Mouse (Mus musculus) neural tube, embryonic 15.5 days (tissue): ENCODE results near the gene Pbrm1. TPM values are rescaled to one million over a fixed set of nuclear protein-coding genes. Genes with fewer than 3 reads are reported as not detected.
A peak's percentile ranks its signal among the peaks of the same experiment; 100 is the strongest.

Source experiments
- ATAC-seq: fragments of 200-750 bp; cut with Nextera tagmentation; 2 replicates; pipeline ENCODE4 v1.8.0; 2017; ENCODE audit warnings: mild to moderate bottlenecking, moderate TSS enrichment, moderate library complexity; ENCODE audit not compliant: low FRiP score
- H3K27ac ChIP-seq: fragments of 300-500 bp; sonication (generic); replicated peaks from 2 replicates; pipeline ENCODE4 v1.5.1; 2015; ENCODE audit warnings: mild to moderate bottlenecking, inconsistent platforms
- H3K27me3 ChIP-seq: fragments of 300-500 bp; sonication (generic); replicated peaks from 2 replicates; pipeline ENCODE4 v1.6.1; 2015; ENCODE audit warnings: inconsistent platforms
- H3K36me3 ChIP-seq: fragments of 300-500 bp; sonication (generic); 2 replicates; pipeline ENCODE4 v1.6.1; 2015; ENCODE audit warnings: inconsistent platforms
- H3K4me1 ChIP-seq: fragments of 300-500 bp; sonication (generic); 2 replicates; pipeline ENCODE4 v1.6.1; 2015; ENCODE audit warnings: inconsistent platforms
- H3K4me2 ChIP-seq: fragments of 300-500 bp; sonication (generic); 2 replicates; pipeline ENCODE4 v1.6.1; 2015; ENCODE audit warnings: inconsistent platforms, mild to moderate bottlenecking, moderate library complexity
- H3K4me3 ChIP-seq: fragments of 300-500 bp; sonication (generic); replicated peaks from 2 replicates; pipeline ENCODE4 v1.5.1; 2015; ENCODE audit warnings: mild to moderate bottlenecking, inconsistent platforms
- H3K9ac ChIP-seq: fragments of 300-500 bp; sonication (generic); replicated peaks from 2 replicates; pipeline ENCODE4 v1.6.1; 2015; ENCODE audit warnings: mild to moderate bottlenecking, inconsistent platforms
- H3K9me3 ChIP-seq: fragments of 300-500 bp; sonication (generic); replicated peaks from 2 replicates; pipeline ENCODE4 v1.6.1; 2016; ENCODE audit warnings: inconsistent platforms
- WGBS: fragments of 180-500 bp; shearing (Covaris S2); methylation state at CpG from one replicate; pipeline ENCODE4 v1.1.7; 2015; ENCODE audit warnings: mixed read lengths; 5-methylcytosine and 5-hydroxymethylcytosine counted together
- polyA plus RNA-seq: library from polyadenylated mRNA; unstranded; fragments of >200 nt; fragmentation: Nextera tagmentation; extraction: Ambion mirVana; gene quantifications from 2 replicates; pipeline ENCODE4 v1.2.1, GENCODE M21; 2015

Pbrm1 gene
- 102 and 106 TPM in 2 replicates for polyA plus RNA-seq

GRCm38 (mm10) chr14:31018860-31019291, at the start of gene Pbrm1, which contains the start of gene Gnl3:
TSS of gene Pbrm1 (plus strand) at chr14:31019138.
TSS of gene Gnl3 (minus strand) at chr14:31019152.
- Histone ChIP-seq H3K4me3 (peak within 1 kb of the TSS; percentile 66), H3K9me3 (no peaks in the 10 kb centered on the region), H3K4me1 (peaks cover 29% of the 10 kb centered on the region), H3K9ac (peak within 1 kb of the TSS; percentile 91), H3K27ac (peak within 1 kb of the TSS; percentile 99), H3K36me3 (peaks cover 33% of the 10 kb centered on the region), H3K27me3 (no peaks in the 10 kb centered on the region), H3K4me2 (peak within 1 kb of the TSS; percentile 91)
- WGBS: 1% methylated on average over 43 of the region's 53 CpGs
- ATAC-seq: peak; percentile 96

DNA sequence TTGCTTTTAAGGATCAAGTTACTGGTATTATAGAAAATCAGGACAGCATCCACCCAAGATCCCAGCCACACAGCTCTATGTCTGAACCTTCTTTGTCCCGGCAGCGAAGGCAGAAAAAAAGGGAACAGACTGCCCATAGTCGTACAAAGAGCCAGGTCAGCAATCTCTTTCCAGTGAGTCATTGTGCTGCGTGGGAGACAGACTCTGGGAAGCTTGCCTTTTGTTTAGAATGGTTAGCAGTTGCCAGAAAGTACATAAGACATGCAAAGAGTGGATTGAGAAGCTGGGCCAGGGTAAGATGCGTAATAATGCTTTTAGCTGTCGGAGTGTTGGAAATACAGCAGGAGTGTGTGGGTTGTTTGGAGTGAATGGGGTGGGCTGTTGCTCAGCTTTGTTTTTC, 44.7 kb upstream of the Pbrm1 start:
- 43% methylated on average over 6 of the region's 6 CpGs for WGBS
- ATAC-seq: no peak

DNA sequence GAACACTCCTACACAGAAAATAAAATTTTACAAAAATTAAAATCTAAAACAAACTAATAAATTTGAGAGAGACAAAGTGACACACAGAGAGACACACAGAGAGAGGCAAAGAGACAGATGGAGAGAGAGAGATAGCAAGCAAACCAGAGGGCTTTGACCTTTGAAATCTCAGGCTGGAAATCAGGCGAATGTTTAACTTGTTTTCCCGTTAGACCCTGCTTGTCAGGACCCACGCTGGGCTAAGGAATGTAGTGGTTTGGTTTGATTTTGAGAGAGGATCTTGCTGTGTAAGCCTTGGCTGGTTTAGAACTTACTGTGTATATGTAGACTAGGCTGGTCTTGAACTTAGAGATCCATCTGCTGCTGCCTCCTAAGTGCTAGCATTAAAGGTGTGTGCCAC, 42.7 kb upstream of the Pbrm1 start:
- H3K4me3 ChIP-seq: no peak overlapping the region
- H3K9me3 ChIP-seq: no peaks in the 10 kb centered on the region
- no peak overlapping the region for H3K4me2 ChIP-seq
- H3K4me1 ChIP-seq: no peaks in the 10 kb centered on the region
- H3K27ac ChIP-seq: no peak overlapping the region
- H3K27me3 ChIP-seq: no peaks in the 10 kb centered on the region
- no peak overlapping the region for H3K9ac ChIP-seq
- no peak for ATAC-seq
- 86% methylated on average over 3 of the region's 3 CpGs for WGBS
- H3K36me3 ChIP-seq: peaks cover 48% of the 10 kb centered on the region

More for the DNA sequence above, 44.7 kb upstream of the Pbrm1 start:
- Histone ChIP-seq H3K9me3 (no peaks in the 10 kb centered on the region), H3K27me3 (no peaks in the 10 kb centered on the region), H3K4me3 (no peak overlapping the region), H3K9ac (no peak overlapping the region), H3K4me1 (no peaks in the 10 kb centered on the region), H3K27ac (no peak overlapping the region), H3K4me2 (no peak overlapping the region), H3K36me3 (peaks cover 56% of the 10 kb centered on the region)

DNA sequence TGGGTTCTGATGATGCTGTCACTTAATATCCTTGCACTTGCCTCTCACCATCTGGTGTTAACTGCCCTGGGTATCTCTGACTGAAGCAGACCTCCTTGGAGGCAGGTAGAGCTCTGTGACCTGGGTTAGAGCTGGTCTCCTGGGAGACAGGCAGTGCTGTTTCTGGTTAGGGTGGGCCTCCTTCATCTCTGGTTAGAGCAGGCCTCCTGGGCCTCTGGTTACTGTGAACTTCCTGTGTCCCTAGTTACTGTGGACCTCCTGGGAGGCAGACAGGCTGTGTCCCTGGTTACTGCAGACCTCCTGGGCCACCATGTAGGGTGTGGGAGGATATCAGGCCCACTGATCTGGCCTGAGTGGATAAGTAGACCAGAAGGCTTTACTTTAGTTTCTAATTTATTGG, 22.5 kb upstream of the Pbrm1 start:
- no peak for ATAC-seq
- H3K4me1 ChIP-seq: peaks cover 14% of the 10 kb centered on the region
- H3K9me3 ChIP-seq: no peaks in the 10 kb centered on the region
- no peak overlapping the region for H3K4me3 ChIP-seq
- no peak overlapping the region for H3K4me2 ChIP-seq
- no peaks in the 10 kb centered on the region for H3K27me3 ChIP-seq
- no peak overlapping the region for H3K9ac ChIP-seq
- H3K36me3 ChIP-seq: no peaks in the 10 kb centered on the region
- H3K27ac ChIP-seq: no peak overlapping the region

DNA sequence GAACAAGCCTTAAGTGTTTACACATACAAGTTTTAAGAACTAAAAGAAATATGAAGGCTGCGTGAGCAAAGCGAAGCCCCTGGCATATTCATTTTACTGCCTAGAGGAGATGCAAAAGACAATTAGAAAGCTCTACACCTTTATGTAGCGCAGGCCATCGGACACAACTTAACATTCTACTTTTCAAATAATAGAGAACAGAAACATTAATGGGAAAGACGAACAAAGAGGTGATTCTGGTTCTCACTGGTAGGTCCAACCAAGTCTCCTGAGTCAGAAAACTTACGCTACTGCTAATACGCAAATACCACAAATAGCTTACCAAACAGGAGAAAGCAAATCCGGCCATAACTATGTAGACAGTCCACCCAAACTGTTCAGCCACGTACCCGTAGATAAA, 18.6 kb upstream of the Pbrm1 start:
- Histone ChIP-seq H3K27me3 (no peaks in the 10 kb centered on the region), H3K4me3 (peak overlapping the region; percentile 90), H3K4me2 (peak overlapping the region; percentile 71), H3K9me3 (no peaks in the 10 kb centered on the region), H3K36me3 (no peaks in the 10 kb centered on the region), H3K9ac (peak overlapping the region; percentile 87), H3K27ac (no peak overlapping the region), H3K4me1 (peaks cover 23% of the 10 kb centered on the region)
- WGBS: 67% methylated on average over 10 of the region's 10 CpGs
- no peak for ATAC-seq

GRCm38 (mm10) chr14:31000816-31001306, 18.1 kb upstream of the Pbrm1 start:
- peak; percentile 53 for ATAC-seq
- Histone ChIP-seq H3K4me3 (peak overlapping the region; percentile 90), H3K27ac (peak overlapping the region; percentile 92), H3K4me2 (peak overlapping the region; percentile 71), H3K4me1 (peaks cover 23% of the 10 kb centered on the region), H3K36me3 (no peaks in the 10 kb centered on the region), H3K9me3 (no peaks in the 10 kb centered on the region), H3K9ac (peak overlapping the region; percentile 87), H3K27me3 (no peaks in the 10 kb centered on the region)
- 1% methylated on average over 21 of the region's 21 CpGs for WGBS

GRCm38 (mm10) chr14:31001307-31002205, 17.4 kb upstream of the Pbrm1 start, which contains the start of the genes Glt8d1 and Spcs1:
TSS of gene Glt8d1 (plus strand) at chr14:31001400.
TSS of gene Spcs1 (minus strand) at chr14:31001672.
- Histone ChIP-seq H3K4me1 (peaks cover 23% of the 10 kb centered on the region), H3K27me3 (no peaks in the 10 kb centered on the region), H3K9ac (peak within 1 kb of the TSS; percentile 87), H3K4me3 (peak within 1 kb of the TSS; percentile 90), H3K36me3 (peaks cover 4% of the 10 kb centered on the region), H3K4me2 (peak within 1 kb of the TSS; percentile 71), H3K9me3 (no peaks in the 10 kb centered on the region), H3K27ac (peak within 1 kb of the TSS; percentile 92)
- under 1% methylated on average over 84 of the region's 84 CpGs for WGBS
- peak; percentile 96 for ATAC-seq

DNA sequence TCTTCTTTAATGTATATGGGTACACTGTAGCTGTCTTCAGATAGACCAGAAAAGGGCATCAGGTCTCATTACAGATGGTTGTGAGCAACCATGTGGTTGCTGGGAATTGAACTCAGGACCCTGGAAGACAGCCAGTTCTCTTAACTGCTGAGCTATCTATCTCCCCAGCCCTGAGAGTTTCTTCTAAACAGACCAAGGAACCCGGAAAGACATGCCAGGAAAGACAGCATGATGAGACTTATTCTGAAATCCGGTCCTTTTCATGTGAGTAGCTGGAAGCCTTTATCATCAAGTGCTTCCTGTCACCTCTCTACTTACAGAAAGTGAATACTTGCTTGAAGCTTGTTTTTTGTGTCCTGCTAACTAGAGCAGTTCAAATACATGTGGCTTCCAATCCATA, 14.4 kb upstream of the Pbrm1 start:
- no peaks in the 10 kb centered on the region for H3K27me3 ChIP-seq
- no peak overlapping the region for H3K9ac ChIP-seq
- 93% methylated on average over 2 of the region's 2 CpGs for WGBS
- H3K9me3 ChIP-seq: no peaks in the 10 kb centered on the region
- H3K36me3 ChIP-seq: peaks cover 28% of the 10 kb centered on the region
- no peak overlapping the region for H3K27ac ChIP-seq
- H3K4me1 ChIP-seq: peaks cover 21% of the 10 kb centered on the region
- ATAC-seq: no peak
- no peak overlapping the region for H3K4me2 ChIP-seq
- H3K4me3 ChIP-seq: no peak overlapping the region

- no peaks in the 10 kb centered on the region for H3K27me3 ChIP-seq
- 87% methylated on average over 5 of the region's 5 CpGs for WGBS
- no peak overlapping the region for H3K27ac ChIP-seq
- H3K9ac ChIP-seq: no peak overlapping the region
- H3K4me3 ChIP-seq: no peak overlapping the region
- no peaks in the 10 kb centered on the region for H3K9me3 ChIP-seq
- H3K36me3 ChIP-seq: peaks cover 50% of the 10 kb centered on the region
- no peak overlapping the region for H3K4me2 ChIP-seq
- peaks cover 9% of the 10 kb centered on the region for H3K4me1 ChIP-seq
- no peak for ATAC-seq
These were observed 12.2 kb upstream of the Pbrm1 start for GRCm38 (mm10) chr14:31006779-31007178.

DNA sequence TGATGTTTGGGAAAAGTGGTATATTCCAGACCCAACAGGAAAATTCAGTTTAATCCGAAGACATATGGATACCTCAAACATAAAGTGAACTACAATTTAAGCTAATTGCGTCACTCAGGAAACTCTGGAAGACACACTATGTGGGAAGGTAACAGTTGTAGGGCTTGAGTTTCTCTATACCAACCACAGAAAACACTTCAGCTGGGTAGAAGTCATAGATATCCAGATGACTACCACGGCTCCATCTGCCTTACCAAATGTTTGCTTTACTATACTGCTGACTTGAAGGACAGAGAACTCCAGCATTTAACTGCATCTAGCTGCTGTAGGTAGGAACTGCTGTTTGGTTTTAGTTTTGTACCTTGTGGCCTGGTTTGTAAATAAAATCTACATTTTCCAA, 7.3 kb upstream of the Pbrm1 start:
- H3K4me2 ChIP-seq: no peak overlapping the region
- WGBS: 91% methylated on average over 3 of the region's 3 CpGs
- H3K27ac ChIP-seq: no peak overlapping the region
- no peaks in the 10 kb centered on the region for H3K27me3 ChIP-seq
- no peaks in the 10 kb centered on the region for H3K4me1 ChIP-seq
- no peak overlapping the region for H3K4me3 ChIP-seq
- H3K36me3 ChIP-seq: peaks cover 93% of the 10 kb centered on the region
- no peak for ATAC-seq
- H3K9me3 ChIP-seq: no peaks in the 10 kb centered on the region
- H3K9ac ChIP-seq: no peak overlapping the region

DNA sequence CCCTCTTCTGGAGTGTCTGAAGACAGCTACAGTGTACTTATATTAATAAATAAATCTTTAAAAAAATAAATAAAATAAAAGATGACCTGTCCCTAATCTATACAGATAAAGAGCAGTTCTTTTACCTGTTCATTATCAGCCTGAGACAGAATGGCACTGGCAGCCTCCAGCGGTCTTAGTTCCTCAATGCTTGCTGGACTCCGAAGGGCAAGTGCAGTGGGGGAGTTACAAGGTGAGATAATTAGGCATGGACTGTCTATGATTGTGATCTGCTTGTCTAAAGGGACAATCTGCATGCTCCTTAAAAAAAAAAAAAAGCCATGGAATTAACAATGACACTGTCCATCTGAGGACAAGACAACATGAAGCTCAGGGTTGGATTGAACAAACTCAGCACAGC, 5.0 kb upstream of the Pbrm1 start:
- peaks cover 77% of the 10 kb centered on the region for H3K36me3 ChIP-seq
- no peak for ATAC-seq
- no peak overlapping the region for H3K27ac ChIP-seq
- no peak overlapping the region for H3K4me2 ChIP-seq
- WGBS: 98% methylated on average over 2 of the region's 2 CpGs
- no peak overlapping the region for H3K4me3 ChIP-seq
- H3K9me3 ChIP-seq: no peaks in the 10 kb centered on the region
- H3K4me1 ChIP-seq: peaks cover 14% of the 10 kb centered on the region
- no peak overlapping the region for H3K9ac ChIP-seq
- H3K27me3 ChIP-seq: no peaks in the 10 kb centered on the region

DNA sequence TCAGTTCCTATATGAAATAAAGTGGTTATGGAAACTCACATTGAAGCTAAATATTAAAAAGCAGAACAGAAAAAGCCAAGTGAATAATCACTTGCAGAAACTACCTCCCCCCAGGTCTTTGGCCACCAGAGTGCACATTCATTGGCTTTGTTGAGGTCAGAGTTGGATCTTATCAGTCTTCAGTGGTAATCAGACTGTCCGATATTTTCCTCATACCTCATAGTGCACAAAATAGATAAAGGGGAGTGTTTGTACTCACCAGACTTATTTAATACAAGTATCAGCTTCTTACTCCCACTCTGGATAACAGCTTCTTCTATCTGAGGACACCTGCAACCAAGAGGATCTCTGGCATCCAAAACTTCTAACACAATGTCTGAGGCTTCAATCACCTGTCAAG, 2.9 kb upstream of the Pbrm1 start:
- H3K4me3 ChIP-seq: no peak overlapping the region
- H3K4me2 ChIP-seq: no peak overlapping the region
- no peaks in the 10 kb centered on the region for H3K27me3 ChIP-seq
- 93% methylated on average over 1 of the region's 1 CpGs for WGBS
- H3K9me3 ChIP-seq: no peaks in the 10 kb centered on the region
- no peak overlapping the region for H3K27ac ChIP-seq
- no peak for ATAC-seq
- H3K36me3 ChIP-seq: peaks cover 59% of the 10 kb centered on the region
- peaks cover 24% of the 10 kb centered on the region for H3K4me1 ChIP-seq
- H3K9ac ChIP-seq: no peak overlapping the region
